Mouse (Mus musculus): ENCODE data around the gene Glmn.

Glmn gene

GRCm38 (mm10) chr5:107516087-107516486 lies 81.6 kb downstream of the Glmn start:
- no peak for DNase-seq (ENCODE audit: low spot score)

DNA sequence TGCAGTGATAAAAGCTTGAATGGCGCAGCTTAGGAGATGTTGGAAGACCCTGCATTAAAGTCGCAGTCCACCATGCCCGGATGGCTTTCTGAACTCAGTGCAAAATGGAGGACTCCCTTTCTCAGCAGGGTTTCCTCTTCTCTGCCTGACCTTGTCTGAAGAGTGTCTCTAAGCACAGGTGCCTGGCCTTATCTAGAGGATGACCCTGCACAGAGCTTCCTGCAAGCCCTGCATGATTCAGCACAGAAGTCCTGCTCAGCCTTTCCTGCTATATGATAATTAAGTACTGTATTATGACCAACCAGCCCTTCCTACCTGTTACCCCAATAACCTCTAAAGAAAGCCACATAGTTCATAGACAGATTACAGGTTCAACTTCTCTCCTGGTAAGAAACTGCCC lies 82.2 kb downstream of the Glmn start:
- DNase-seq (ENCODE audit: low spot score): no peak

DNA sequence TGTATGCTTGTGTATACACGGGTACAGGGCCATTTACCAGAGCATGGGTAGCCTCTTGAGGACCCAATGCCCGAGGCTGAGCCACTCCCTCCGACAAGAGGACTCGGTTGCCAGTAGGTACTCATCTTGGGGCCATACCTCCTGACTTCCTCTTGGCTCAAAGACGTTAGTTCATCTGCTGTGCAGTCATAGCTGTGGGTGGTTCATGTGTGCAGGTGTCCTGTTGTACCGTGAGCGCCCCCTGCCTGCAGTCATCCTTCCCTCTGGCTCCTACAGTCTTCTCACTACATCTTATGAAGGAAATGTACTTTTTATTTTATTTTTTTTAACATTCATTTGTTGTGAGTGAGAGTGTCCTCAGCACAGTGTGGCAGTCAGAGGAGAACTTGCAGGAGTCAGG lies 84.1 kb downstream of the Glmn start:
- peak; percentile 47 for DNase-seq (ENCODE audit: low spot score)

DNA sequence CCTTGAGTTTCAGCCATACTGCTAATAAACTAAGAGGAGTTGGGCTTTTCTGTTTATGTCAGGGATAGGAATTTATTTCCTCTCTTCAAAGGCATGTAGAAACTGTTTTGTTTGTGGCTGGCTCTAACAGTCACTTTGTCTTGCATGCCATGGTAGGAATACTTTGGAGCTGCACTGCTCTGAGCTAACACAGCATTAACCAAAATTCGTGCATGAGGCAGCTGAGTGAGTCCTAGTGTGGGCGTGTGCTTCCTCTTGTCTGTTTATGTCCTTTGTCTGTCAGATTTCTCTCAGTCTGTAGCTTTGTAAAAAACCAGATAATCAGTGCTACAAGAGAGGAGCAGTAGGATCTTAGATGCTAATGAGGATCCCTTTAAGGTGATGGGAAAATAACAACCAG lies 86.4 kb downstream of the Glmn start:
- no peak for DNase-seq (ENCODE audit: low spot score)

DNA sequence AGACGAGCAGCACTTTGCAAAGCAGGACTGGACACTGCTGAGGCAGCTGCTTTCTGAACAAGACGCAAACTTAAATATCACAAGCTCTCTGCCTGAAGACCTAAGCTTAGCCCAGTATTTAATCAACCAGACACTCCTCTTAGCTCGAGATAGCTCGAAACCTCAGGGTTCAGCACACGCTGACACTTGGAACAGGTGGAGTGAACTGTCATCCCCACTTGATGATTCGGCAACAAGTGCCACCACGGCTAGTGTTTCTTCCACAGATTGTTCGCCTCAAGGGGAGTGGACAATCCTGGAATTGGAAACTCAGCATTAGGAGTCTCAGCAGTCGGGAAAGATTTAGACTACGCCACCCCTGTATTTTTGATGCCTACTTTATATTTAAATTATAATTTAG lies 87.2 kb downstream of the Glmn start:
- no peak for DNase-seq (ENCODE audit: low spot score)

DNA sequence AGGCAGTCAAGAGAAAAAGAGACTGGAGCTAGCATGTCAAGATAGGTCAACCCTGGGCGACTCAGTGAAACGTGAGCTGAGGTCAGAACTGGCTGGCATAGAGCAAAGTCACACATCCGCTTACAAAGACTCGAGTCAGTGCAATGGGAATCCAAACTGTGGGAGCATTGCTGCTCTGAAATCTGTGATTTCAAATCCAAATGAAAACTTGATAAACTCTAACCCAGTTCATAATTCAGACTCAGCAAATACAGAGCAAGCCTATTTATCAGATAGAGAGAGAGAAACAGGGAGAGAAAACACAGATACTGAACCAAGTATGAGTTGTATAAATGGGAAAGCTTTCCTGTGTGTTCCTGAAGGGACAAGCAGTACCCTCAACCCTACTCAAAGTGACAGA lies 90.4 kb downstream of the Glmn start, which contains the start of gene Gm42669:
Gene Gm42669 (plus strand): TSS at position 301 of the 400 bp plus-strand sequence.
- DNase-seq (ENCODE audit: low spot score): no peak

GRCm38 (mm10) chr5:107500741-107501140 lies 96.9 kb downstream of the Glmn start:
- no peak for DNase-seq (ENCODE audit: low spot score)

GRCm38 (mm10) chr5:107499891-107500535 lies 97.7 kb downstream of the Glmn start:
- DNase-seq (ENCODE audit: low spot score): no peak
